Mouse (Mus musculus) lung, embryonic 16.5 days (tissue): ENCODE results near the gene Spata45. TPM values are rescaled to one million over a fixed set of nuclear protein-coding genes. Genes with fewer than 3 reads are reported as not detected.

Experiments
- ATAC-seq: fragments of 200-750 bp; cut with Nextera tagmentation; 2 replicates; pipeline ENCODE4 v1.8.0; 2017; ENCODE audit warnings: low read depth, mild to moderate bottlenecking, moderate library complexity
- H3K27ac ChIP-seq: fragments of 300-500 bp; sonication (generic); 2 replicates; pipeline ENCODE4 v1.5.1; 2014; ENCODE audit warnings: mild to moderate bottlenecking, control low read depth, low read length
- H3K27me3 ChIP-seq: fragments of 300-500 bp; sonication (generic); 2 replicates; pipeline ENCODE4 v1.6.1; 2014; ENCODE audit warnings: low read depth, low read length, mixed read lengths; ENCODE audit not compliant: control insufficient read depth, insufficient read depth
- H3K36me3 ChIP-seq: fragments of 300-500 bp; sonication (generic); 2 replicates; pipeline ENCODE4 v1.6.1; 2014; ENCODE audit warnings: low read length; ENCODE audit not compliant: control insufficient read depth, insufficient read depth
- H3K4me1 ChIP-seq: fragments of 300-500 bp; sonication (generic); replicated peaks from 2 replicates; pipeline ENCODE4 v1.6.1; 2014; ENCODE audit warnings: low read length, mixed read lengths; ENCODE audit not compliant: control insufficient read depth, insufficient read depth
- H3K4me2 ChIP-seq: fragments of 300-500 bp; sonication (generic); 2 replicates; pipeline ENCODE4 v1.6.1; 2014; ENCODE audit warnings: low read depth, low read length, control low read depth
- H3K4me3 ChIP-seq: fragments of 300-500 bp; sonication (generic); 2 replicates; pipeline ENCODE4 v1.5.1; 2014; ENCODE audit warnings: mild to moderate bottlenecking, low read length, control low read depth
- H3K9ac ChIP-seq: fragments of 300-500 bp; sonication (generic); 2 replicates; pipeline ENCODE4 v1.6.1; 2014; ENCODE audit warnings: low read length, control low read depth
- H3K9me3 ChIP-seq: fragments of 300-500 bp; sonication (generic); 2 replicates; pipeline ENCODE4 v1.6.1; 2016; ENCODE audit warnings: low read length; ENCODE audit not compliant: control insufficient read depth
- WGBS: fragments of 180-500 bp; shearing (Covaris S2); extraction: QIAGEN DNeasy Blood & Tissue Kit; methylation state at CpG from one replicate; pipeline ENCODE4 v1.1.7; 2014; 5-methylcytosine and 5-hydroxymethylcytosine counted together
- polyA plus RNA-seq: library from polyadenylated mRNA; unstranded; fragments of >200 nt; fragmentation: Nextera tagmentation; extraction: Ambion mirVana; gene quantifications from 2 replicates; pipeline ENCODE4 v1.2.1, GENCODE M21; 2015

The Spata45 gene
- polyA plus RNA-seq, 1 experiment from 2014 or later: not detected

GRCm38 (mm10) chr1:191086304-191086878 is 50.0 kb downstream of the Spata45 start:
- no peak overlapping the region for H3K4me2 ChIP-seq
- no peak overlapping the region for H3K9ac ChIP-seq
- H3K4me3 ChIP-seq: no peak overlapping the region
- ATAC-seq: 0 out of 2 replicates have a peak, but pooled peaks have one; percentile 4
- H3K4me1 ChIP-seq: no peaks in the 10 kb centered on the region
- no peaks in the 10 kb centered on the region for H3K27me3 ChIP-seq
- H3K36me3 ChIP-seq: peaks cover 8% of the 10 kb centered on the region; the same call in 1 of the 2 replicates
- H3K27ac ChIP-seq: peak overlapping the region; percentile 37; the same call in 1 of the 2 replicates
- WGBS: 69% methylated on average over 7 of the region's 7 CpGs
- H3K9me3 ChIP-seq: no peaks in the 10 kb centered on the region

GRCm38 (mm10) chr1:191086960-191087359 is 50.5 kb downstream of the Spata45 start:
- Histone ChIP-seq H3K4me2 (no peak overlapping the region), H3K9me3 (no peaks in the 10 kb centered on the region), H3K27me3 (no peaks in the 10 kb centered on the region), H3K9ac (no peak overlapping the region), H3K36me3 (peaks cover 7% of the 10 kb centered on the region; the same call in 1 of the 2 replicates), H3K4me1 (no peaks in the 10 kb centered on the region), H3K27ac (peak overlapping the region; percentile 37; the same call in 1 of the 2 replicates), H3K4me3 (no peak overlapping the region)
- ATAC-seq: peak; percentile 46; the same call in 1 of the 2 replicates
- WGBS: 69% methylated on average over 8 of the region's 8 CpGs

- Histone ChIP-seq H3K9me3 (no peaks in the 10 kb centered on the region), H3K27ac (peak overlapping the region; percentile 24; the same call in 1 of the 2 replicates), H3K27me3 (no peaks in the 10 kb centered on the region), H3K4me3 (no peak overlapping the region), H3K4me2 (no peak overlapping the region), H3K36me3 (no peaks in the 10 kb centered on the region; the same call in 1 of the 2 replicates), H3K4me1 (peaks cover 6% of the 10 kb centered on the region), H3K9ac (no peak overlapping the region)
- 65% methylated on average over 5 of the region's 5 CpGs for WGBS
- no peak for ATAC-seq
Observed at GRCm38 (mm10) chr1:191087955-191088354, 51.5 kb downstream of the Spata45 start.

- no peak for ATAC-seq
- Histone ChIP-seq H3K27ac (no peak overlapping the region), H3K4me1 (peaks cover 11% of the 10 kb centered on the region), H3K36me3 (no peaks in the 10 kb centered on the region; the same call in 1 of the 2 replicates), H3K9ac (no peak overlapping the region), H3K4me2 (no peak overlapping the region), H3K27me3 (no peaks in the 10 kb centered on the region), H3K4me3 (no peak overlapping the region), H3K9me3 (no peaks in the 10 kb centered on the region)
- whole genome bisulfite sequencing: 44% methylated on average over 6 of the region's 6 CpGs
Observed at GRCm38 (mm10) chr1:191089355-191089754, 52.9 kb downstream of the Spata45 start.

GRCm38 (mm10) chr1:191092050-191092449 is 55.6 kb downstream of the Spata45 start:
- no peak overlapping the region for H3K4me2 ChIP-seq
- 67% methylated on average over 8 of the region's 8 CpGs for WGBS
- H3K27me3 ChIP-seq: no peaks in the 10 kb centered on the region; the same call in 1 of the 2 replicates
- no peaks in the 10 kb centered on the region for H3K36me3 ChIP-seq
- peak overlapping the region; percentile 18 for H3K27ac ChIP-seq
- H3K9me3 ChIP-seq: no peaks in the 10 kb centered on the region
- peaks cover 11% of the 10 kb centered on the region for H3K4me1 ChIP-seq
- no peak for ATAC-seq
- no peak overlapping the region for H3K9ac ChIP-seq
- H3K4me3 ChIP-seq: no peak overlapping the region

Other genes with a start within 250 kb of the Spata45 start
- gene Rps6kc1, start 124.9 kb upstream of the Spata45 start, polyA plus RNA-seq: 15.5 and 16.4 TPM in 2 replicates
- 33.7 and 40.5 TPM in 2 replicates for gene Angel2, start 111.5 kb upstream of the Spata45 start, polyA plus RNA-seq
- gene Vash2, start 57.3 kb upstream of the Spata45 start, polyA plus RNA-seq: 15.2 and 17.7 TPM in 2 replicates
- 3.6 and 4.6 TPM in 2 replicates for gene Flvcr1, start 10.5 kb upstream of the Spata45 start, polyA plus RNA-seq
- 15.6 and 17.1 TPM in 2 replicates for gene Tatdn3, start 26.3 kb downstream of the Spata45 start, polyA plus RNA-seq
- 23.9 and 24.0 TPM in 2 replicates for gene Nsl1, start 26.4 kb downstream of the Spata45 start, polyA plus RNA-seq
- 5.2 and 6.4 TPM in 2 replicates for gene Batf3, start 61.2 kb downstream of the Spata45 start, polyA plus RNA-seq
- gene Fam71a, start 128.2 kb downstream of the Spata45 start, polyA plus RNA-seq: not detected in 2 replicates
- 3.9 and 4.3 TPM in 2 replicates for gene Atf3, start 181.4 kb downstream of the Spata45 start, polyA plus RNA-seq